Mouse (Mus musculus) cerebellum, adult 2 months (tissue): ENCODE results near the gene Arhgap31. TPM values are rescaled to one million over a fixed set of nuclear protein-coding genes. Genes with fewer than 3 reads are reported as not detected.

Source experiments
- DNase-seq, 2 experiments: peaks; one replicate each; pipeline ENCODE4 v3.0.0; 2021
- H3K27ac ChIP-seq: fragments of 200-500 bp; 2 replicates; pipeline ENCODE4 v1.5.1; 2012; ENCODE audit warnings: low read length, control low read depth, inconsistent platforms; ENCODE audit not compliant: insufficient read depth
- H3K27me3 ChIP-seq: fragments of 200-500 bp; 2 replicates; pipeline ENCODE4 v1.6.1; 2012; ENCODE audit warnings: inconsistent platforms, mild to moderate bottlenecking, low read length, moderate library complexity; ENCODE audit not compliant: control insufficient read depth, insufficient read depth
- H3K4me1 ChIP-seq: fragments of 200-500 bp; 2 replicates; pipeline ENCODE4 v1.6.1; 2011; ENCODE audit warnings: low read length; ENCODE audit not compliant: control insufficient read depth, insufficient read depth
- H3K4me3 ChIP-seq: fragments of 200-500 bp; replicated peaks from 2 replicates; pipeline ENCODE3; 2011; ENCODE audit warnings: mild to moderate bottlenecking, low read depth, low read length, control low read depth; ENCODE audit not compliant: insufficient read depth
- CTCF ChIP-seq: fragments of 200-500 bp; IDR thresholded peaks from 2 replicates; pipeline ENCODE4 v1.5.1; 2011; ENCODE audit warnings: low read depth, mild to moderate bottlenecking, control low read depth, low read length, moderate library complexity, borderline replicate concordance; ENCODE audit not compliant: insufficient read depth
- POLR2A ChIP-seq: fragments of 200-500 bp; IDR thresholded peaks from 2 replicates; pipeline ENCODE4 v1.6.1; 2011; ENCODE audit warnings: low read length, control low read depth, borderline replicate concordance; ENCODE audit not compliant: insufficient read depth
- WGBS: fragments of 180-500 bp; shearing (Covaris S2); methylation state at CpG from one replicate; pipeline ENCODE4 v1.1.7; 2018; 5-methylcytosine and 5-hydroxymethylcytosine counted together
- polyA plus RNA-seq: library from polyadenylated mRNA; depleted of rRNA; stranded (reverse); fragments of >200 nt; gene quantifications from 2 replicates; pipeline ENCODE4 v1.2.3, GENCODE M21; 2012; rRNA removed

Gene Arhgap31
- 17.3 and 17.8 TPM in 2 replicates for polyA plus RNA-seq

DNA sequence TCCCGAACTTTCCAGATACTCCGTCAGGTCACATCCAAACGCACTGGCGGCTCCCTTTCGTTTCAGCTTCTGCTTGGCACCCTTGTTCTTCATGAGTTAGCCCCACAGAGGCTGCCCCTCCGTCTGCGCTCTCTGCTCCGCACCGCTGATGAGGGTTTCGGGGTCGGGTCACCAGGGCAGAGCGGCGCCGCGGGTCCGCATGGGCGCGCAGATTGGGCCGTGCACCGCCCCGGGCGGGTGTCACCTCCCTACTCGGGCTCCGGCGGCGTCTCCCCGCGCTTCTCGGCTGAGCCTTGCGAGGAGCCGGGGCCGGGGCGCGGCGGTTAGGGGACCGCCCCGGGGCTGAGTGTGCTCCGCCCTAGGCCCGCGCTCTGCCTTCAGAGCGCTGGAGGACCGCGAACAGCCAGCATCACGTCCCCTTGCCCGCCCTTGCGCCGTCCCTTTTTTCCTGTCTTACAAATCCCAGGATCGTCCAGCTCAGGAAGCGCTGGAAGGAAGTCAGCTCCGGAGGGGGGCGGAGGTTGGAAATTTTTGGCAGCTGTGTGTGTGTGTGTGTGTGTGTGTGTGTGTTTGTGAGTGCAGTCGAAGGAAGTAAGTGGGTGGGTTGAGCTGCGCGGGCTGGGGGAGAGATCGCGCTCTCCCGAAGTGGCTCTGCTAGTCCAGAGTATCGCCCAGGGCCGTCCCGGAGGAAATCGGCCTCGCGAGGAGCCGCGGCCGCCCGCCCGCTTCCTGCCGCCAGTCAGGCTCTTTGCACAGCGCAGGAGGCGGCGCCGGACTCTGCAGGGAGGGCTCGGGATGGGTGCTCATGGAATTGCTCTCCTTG, at the start of gene Arhgap31:
Gene Arhgap31 (minus strand): TSS at position 694 of the 823 bp plus-strand sequence.
- no peak for TF ChIP-seq CTCF
- no peak for TF ChIP-seq POLR2A

DNA sequence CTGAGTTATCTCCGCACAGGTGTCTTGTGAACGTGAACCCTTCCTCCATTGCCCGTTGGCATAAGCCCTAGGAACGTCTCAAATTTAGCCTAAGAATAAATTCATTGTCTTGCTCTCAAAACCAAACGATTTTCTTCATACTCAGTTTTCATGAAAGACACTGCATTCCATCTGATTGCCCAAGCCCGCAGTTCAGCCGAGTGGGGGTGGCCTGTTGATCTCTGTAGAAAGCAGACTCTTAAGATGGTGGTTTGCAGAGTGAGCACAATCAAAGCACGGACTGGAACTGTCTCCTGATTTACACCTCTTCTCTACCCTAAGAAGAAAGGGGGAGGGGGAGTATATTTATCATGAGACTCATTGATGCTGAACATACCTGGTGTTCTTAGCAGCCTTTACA, 49.3 kb upstream of the Arhgap31 start:
- no peak for DNase-seq
- no peaks in the 10 kb centered on the region for H3K4me1 ChIP-seq
- 78% methylated on average over 8 of the region's 8 CpGs for WGBS
- TF ChIP-seq CTCF, result no peak
- TF ChIP-seq POLR2A, result no peak
- no peak overlapping the region for H3K4me3 ChIP-seq
- H3K27ac ChIP-seq, result no peak overlapping the region
- H3K27me3 ChIP-seq, result no peaks in the 10 kb centered on the region

More for the DNA sequence above, at the start of gene Arhgap31:
- H3K27me3 ChIP-seq, result 0 out of 2 replicates have a peak, but pooled peaks cover 1% of the 10 kb centered on the region
- peak within 1 kb of the TSS; percentile 61; the same call in 1 of the 2 replicates for H3K27ac ChIP-seq
- H3K4me3 ChIP-seq, result peak within 1 kb of the TSS; percentile 68
- peak; percentile 56 to 66 for DNase-seq
- 0 out of 2 replicates have a peak, but pooled peaks cover 3% of the 10 kb centered on the region for H3K4me1 ChIP-seq
- under 1% methylated on average over 74 of the region's 74 CpGs for WGBS

DNA sequence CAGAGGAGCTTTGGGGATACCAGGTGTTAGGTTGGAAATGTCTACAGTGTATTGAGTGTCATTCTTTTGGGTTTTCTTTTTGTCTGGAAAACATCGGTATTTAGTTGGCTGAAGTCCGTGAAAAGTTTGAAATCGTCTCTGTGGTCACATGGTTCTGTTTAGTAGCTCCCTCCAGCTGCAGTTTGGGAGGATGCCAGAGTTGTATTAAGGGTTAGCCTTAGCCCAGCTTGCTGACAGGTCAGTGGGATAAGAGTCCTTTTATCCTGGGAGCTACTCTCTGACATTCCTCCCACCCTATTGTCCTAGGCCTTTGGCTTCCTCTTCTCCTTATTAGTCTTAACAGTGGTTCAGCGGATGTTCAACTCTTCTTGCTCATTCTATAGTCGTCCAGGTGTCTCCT, 48.9 kb upstream of the Arhgap31 start:
- H3K27ac ChIP-seq, result no peak overlapping the region
- TF ChIP-seq POLR2A (no peak), CTCF (no peak)
- no peak overlapping the region for H3K4me3 ChIP-seq

DNA sequence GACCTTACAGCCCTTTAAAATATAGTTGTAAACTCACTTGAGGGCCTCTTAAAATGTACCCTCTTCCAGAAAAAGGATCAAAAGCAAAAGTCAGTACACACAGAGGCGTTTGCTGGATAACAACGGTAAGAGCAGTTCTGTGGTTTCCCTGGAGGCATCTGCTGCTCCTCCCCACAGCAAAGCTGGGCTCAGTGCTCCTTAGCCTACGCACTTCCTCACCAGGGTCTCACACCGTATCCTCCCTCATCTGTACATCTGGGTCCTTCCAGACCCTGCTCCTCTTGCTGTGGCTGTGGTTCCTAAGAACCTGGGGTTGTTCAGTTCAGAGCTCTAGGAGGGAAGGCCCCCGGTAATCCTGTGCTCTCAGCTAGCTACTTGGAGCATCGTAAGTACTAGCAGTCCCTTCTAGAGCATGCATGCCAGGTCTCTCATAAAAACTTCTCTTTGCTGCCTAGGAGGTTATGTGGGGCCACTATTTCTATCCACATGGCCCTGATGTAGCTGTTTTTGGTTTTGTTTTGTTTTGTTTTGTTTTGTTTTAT, 47.8 kb upstream of the Arhgap31 start:
- no peak for DNase-seq
- TF ChIP-seq POLR2A (no peak), CTCF (no peak)
- WGBS, result 84% methylated on average over 6 of the region's 6 CpGs
- H3K4me3 ChIP-seq, result no peak overlapping the region
- H3K27me3 ChIP-seq, result no peaks in the 10 kb centered on the region
- no peak overlapping the region for H3K27ac ChIP-seq
- no peaks in the 10 kb centered on the region for H3K4me1 ChIP-seq

More for the DNA sequence above, 48.9 kb upstream of the Arhgap31 start:
- DNase-seq, result no peak
- Histone ChIP-seq H3K4me1 (no peaks in the 10 kb centered on the region), H3K27me3 (no peaks in the 10 kb centered on the region)
- WGBS, result 78% methylated on average over 5 of the region's 5 CpGs

DNA sequence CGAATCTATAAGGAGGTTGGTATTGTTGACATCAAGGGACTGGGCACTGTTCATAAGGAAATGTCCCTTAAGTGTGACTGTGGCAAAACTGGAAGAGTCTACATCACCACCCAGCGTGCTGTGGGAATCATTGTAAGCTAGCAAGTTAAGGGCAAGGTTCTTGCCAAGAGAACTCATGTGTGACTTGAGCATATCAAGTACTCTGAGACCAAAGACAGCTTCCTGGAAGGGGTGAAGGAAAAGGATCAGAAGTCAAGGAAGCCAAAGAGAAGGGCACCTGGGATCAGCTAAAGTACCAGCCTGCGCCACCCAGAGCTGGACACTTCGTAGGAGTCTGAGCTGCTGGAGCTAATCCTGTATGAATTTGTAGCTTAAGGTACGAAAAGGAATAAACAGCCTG, 47.2 kb upstream of the Arhgap31 start:
- 89% methylated on average over 5 of the region's 5 CpGs for whole genome bisulfite sequencing
- TF ChIP-seq POLR2A, result no peak
- no peak for TF ChIP-seq CTCF
- no peak overlapping the region for H3K4me3 ChIP-seq
- H3K27ac ChIP-seq, result no peak overlapping the region
- DNase-seq, result no peak
- no peaks in the 10 kb centered on the region for H3K27me3 ChIP-seq
- no peaks in the 10 kb centered on the region for H3K4me1 ChIP-seq

DNA sequence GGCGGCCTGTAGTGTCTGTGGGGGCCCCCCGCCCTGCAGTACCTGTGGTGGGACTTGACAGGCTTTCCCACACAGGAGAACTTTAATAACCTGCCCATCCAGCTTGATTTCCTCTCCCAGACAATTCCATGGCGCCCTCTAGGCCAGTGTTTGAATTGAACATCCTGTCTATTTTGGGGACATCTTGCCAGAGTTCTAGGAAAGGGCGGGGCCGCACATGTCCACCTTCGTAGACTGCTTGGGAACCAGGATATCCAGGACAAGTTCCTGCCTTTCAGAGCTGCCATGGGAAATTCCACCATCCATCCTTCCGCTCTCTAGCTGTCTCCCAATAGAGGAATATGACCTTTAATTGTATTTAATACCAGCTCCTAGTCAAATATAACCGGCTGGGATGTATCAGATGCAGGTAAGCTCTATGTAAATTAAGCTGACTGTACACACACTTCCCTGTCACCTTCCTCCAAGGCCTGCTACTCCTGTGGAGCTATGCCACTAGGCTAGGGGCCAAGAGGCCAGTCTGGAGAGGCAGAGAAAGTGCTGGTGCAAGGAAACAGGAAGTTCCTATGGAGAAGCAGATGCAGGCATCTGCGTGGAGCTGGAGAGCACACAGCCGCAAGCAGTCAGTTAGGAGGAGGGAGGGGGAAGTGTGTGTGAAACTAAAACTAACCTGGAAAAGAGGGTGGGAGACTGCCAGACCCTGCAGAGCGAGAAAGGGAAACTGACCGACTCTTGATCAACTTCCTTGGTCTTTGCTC, 45.2 kb upstream of the Arhgap31 start:
- no peak for DNase-seq
- H3K4me1 ChIP-seq, result no peaks in the 10 kb centered on the region
- H3K27ac ChIP-seq, result no peak overlapping the region
- no peak for TF ChIP-seq POLR2A
- no peak for TF ChIP-seq CTCF
- H3K27me3 ChIP-seq, result no peaks in the 10 kb centered on the region
- no peak overlapping the region for H3K4me3 ChIP-seq
- whole genome bisulfite sequencing, result 77% methylated on average over 12 of the region's 12 CpGs

DNA sequence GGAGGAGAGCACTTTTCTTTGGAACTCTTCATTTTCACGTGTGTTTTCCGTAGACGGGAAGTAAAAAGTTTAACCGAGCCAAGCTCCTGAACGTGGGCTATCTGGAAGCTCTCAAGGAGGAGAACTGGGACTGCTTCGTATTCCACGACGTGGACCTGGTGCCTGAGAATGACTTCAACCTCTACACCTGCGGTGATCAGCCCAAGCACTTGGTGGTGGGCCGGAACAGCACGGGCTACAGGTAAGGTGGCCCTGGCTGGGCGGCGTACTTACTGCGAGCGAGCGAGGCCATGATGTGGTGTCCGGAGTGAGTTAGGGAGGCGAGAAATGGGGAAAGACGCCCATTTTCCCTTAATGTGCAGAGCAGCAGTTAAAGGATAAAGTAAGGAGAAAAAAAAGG, 44.6 kb upstream of the Arhgap31 start:
- TF ChIP-seq POLR2A (no peak), CTCF (no peak)
- 96% methylated on average over 19 of the region's 19 CpGs for WGBS
- no peak overlapping the region for H3K27ac ChIP-seq

More for the DNA sequence above, 44.6 kb upstream of the Arhgap31 start:
- DNase-seq, result no peak
- Histone ChIP-seq H3K4me1 (no peaks in the 10 kb centered on the region), H3K27me3 (no peaks in the 10 kb centered on the region), H3K4me3 (no peak overlapping the region)
